Mouse (Mus musculus) heart, embryonic 16.5 days (tissue): ENCODE measurements around the gene Sptlc2. TPM values are rescaled to one million over a fixed set of nuclear protein-coding genes. Genes with fewer than 3 reads are reported as not detected.

ENCODE experiments used
- ATAC-seq: fragments of 200-750 bp; cut with Nextera tagmentation; replicated peaks from 2 replicates; pipeline ENCODE4 v1.8.0; 2017; ENCODE audit warnings: moderate number of reproducible peaks; ENCODE audit not compliant: insufficient read depth, low FRiP score; ENCODE audit errors: extremely low read depth
- H3K27ac ChIP-seq: fragments of 300-500 bp; sonication (generic); 2 replicates; pipeline ENCODE4 v1.5.1; 2014; ENCODE audit warnings: mild to moderate bottlenecking, low read length, control low read depth, moderate library complexity
- H3K27me3 ChIP-seq: fragments of 300-500 bp; sonication (generic); 2 replicates; pipeline ENCODE4 v1.6.1; 2014; ENCODE audit warnings: low read length, mixed read lengths; ENCODE audit not compliant: control insufficient read depth, insufficient read depth
- H3K36me3 ChIP-seq: fragments of 300-500 bp; sonication (generic); 2 replicates; pipeline ENCODE4 v1.6.1; 2014; ENCODE audit not compliant: control insufficient read depth, insufficient read depth
- H3K4me1 ChIP-seq: fragments of 300-500 bp; sonication (generic); 2 replicates; pipeline ENCODE4 v1.6.1; 2014; ENCODE audit warnings: low read length, mixed read lengths; ENCODE audit not compliant: control insufficient read depth, insufficient read depth
- H3K4me2 ChIP-seq: fragments of 300-500 bp; sonication (generic); 2 replicates; pipeline ENCODE4 v1.6.1; 2014; ENCODE audit warnings: low read depth, mild to moderate bottlenecking, control low read depth, low read length
- H3K4me3 ChIP-seq: fragments of 300-500 bp; sonication (generic); 2 replicates; pipeline ENCODE4 v1.5.1; 2014; ENCODE audit warnings: mild to moderate bottlenecking, control low read depth, low read length
- H3K9ac ChIP-seq: fragments of 300-500 bp; sonication (generic); 2 replicates; pipeline ENCODE4 v1.6.1; 2014; ENCODE audit warnings: low read length, control low read depth
- H3K9me3 ChIP-seq: fragments of 300-500 bp; sonication (generic); replicated peaks from 2 replicates; pipeline ENCODE4 v1.6.1; 2016; ENCODE audit warnings: low read length; ENCODE audit not compliant: control insufficient read depth
- WGBS: fragments of 180-500 bp; shearing (Covaris S2); extraction: QIAGEN DNeasy Blood & Tissue Kit; methylation state at CpG from one replicate; pipeline ENCODE4 v1.1.7; 2014; 5-methylcytosine and 5-hydroxymethylcytosine counted together
- polyA plus RNA-seq: library from polyadenylated mRNA; unstranded; fragments of >200 nt; fragmentation: Nextera tagmentation; extraction: Ambion mirVana; gene quantifications from 2 replicates; pipeline ENCODE4 v1.2.1, GENCODE M21; 2015

The Sptlc2 gene
- polyA plus RNA-seq, 1 experiment from 2014 or later: 69.8 TPM

GRCm38 (mm10) chr12:87387171-87388121, 709 bp downstream of the Sptlc2 start:
- Histone ChIP-seq H3K4me3 (peak overlapping the region; percentile 99), H3K27ac (peak overlapping the region; percentile 92), H3K4me1 (peaks cover 9% of the 10 kb centered on the region; the same call in 1 of the 2 replicates), H3K9ac (peak overlapping the region; percentile 98), H3K27me3 (no peaks in the 10 kb centered on the region), H3K36me3 (no peaks in the 10 kb centered on the region), H3K9me3 (no peaks in the 10 kb centered on the region), H3K4me2 (peak overlapping the region; percentile 96)
- ATAC-seq: peak; percentile 46
- WGBS: under 1% methylated on average over 58 of the region's 65 CpGs

- Histone ChIP-seq H3K4me2 (no peak overlapping the region), H3K27ac (no peak overlapping the region), H3K9ac (no peak overlapping the region), H3K36me3 (no peaks in the 10 kb centered on the region), H3K4me3 (no peak overlapping the region), H3K4me1 (peaks cover 22% of the 10 kb centered on the region), H3K27me3 (no peaks in the 10 kb centered on the region), H3K9me3 (no peaks in the 10 kb centered on the region)
- 86% methylated on average over 3 of the region's 3 CpGs for WGBS
- no peak for ATAC-seq
Measured at GRCm38 (mm10) chr12:87385051-87385450, 3.1 kb downstream of the Sptlc2 start.

GRCm38 (mm10) chr12:87381380-87381682, 6.8 kb downstream of the Sptlc2 start:
- no peaks in the 10 kb centered on the region for H3K9me3 ChIP-seq
- no peaks in the 10 kb centered on the region for H3K27me3 ChIP-seq
- no peak overlapping the region for H3K4me2 ChIP-seq
- H3K9ac ChIP-seq: no peak overlapping the region
- ATAC-seq: no peak; the same call in 1 of the 2 replicates
- WGBS: 19% methylated on average over 2 of the region's 2 CpGs
- H3K27ac ChIP-seq: no peak overlapping the region
- H3K4me3 ChIP-seq: no peak overlapping the region
- no peaks in the 10 kb centered on the region for H3K36me3 ChIP-seq
- H3K4me1 ChIP-seq: peaks cover 17% of the 10 kb centered on the region

- no peak overlapping the region for H3K9ac ChIP-seq
- WGBS: 62% methylated on average over 10 of the region's 10 CpGs
- H3K27ac ChIP-seq: peak overlapping the region; percentile 20; the same call in 1 of the 2 replicates
- H3K9me3 ChIP-seq: no peaks in the 10 kb centered on the region
- no peak overlapping the region for H3K4me2 ChIP-seq
- H3K4me1 ChIP-seq: peaks cover 15% of the 10 kb centered on the region
- ATAC-seq: no peak
- no peaks in the 10 kb centered on the region for H3K36me3 ChIP-seq
- no peak overlapping the region for H3K4me3 ChIP-seq
- no peaks in the 10 kb centered on the region for H3K27me3 ChIP-seq
Measured at GRCm38 (mm10) chr12:87380586-87381379, 7.4 kb downstream of the Sptlc2 start.

- H3K4me3 ChIP-seq: no peak overlapping the region
- no peak overlapping the region for H3K4me2 ChIP-seq
- H3K4me1 ChIP-seq: peaks cover 15% of the 10 kb centered on the region
- no peaks in the 10 kb centered on the region for H3K27me3 ChIP-seq
- no peaks in the 10 kb centered on the region for H3K36me3 ChIP-seq
- H3K27ac ChIP-seq: no peak overlapping the region
- WGBS: 80% methylated on average over 2 of the region's 2 CpGs
- no peak overlapping the region for H3K9ac ChIP-seq
- H3K9me3 ChIP-seq: no peaks in the 10 kb centered on the region
- ATAC-seq: no peak
Measured at GRCm38 (mm10) chr12:87379496-87379895, 8.7 kb downstream of the Sptlc2 start.

- H3K9ac ChIP-seq: no peak overlapping the region
- H3K4me3 ChIP-seq: no peak overlapping the region
- 86% methylated on average over 6 of the region's 6 CpGs for WGBS
- H3K4me1 ChIP-seq: 0 out of 2 replicates have a peak, but pooled peaks cover 2% of the 10 kb centered on the region
- H3K9me3 ChIP-seq: no peaks in the 10 kb centered on the region
- no peak overlapping the region for H3K27ac ChIP-seq
- no peak overlapping the region for H3K4me2 ChIP-seq
- H3K27me3 ChIP-seq: no peaks in the 10 kb centered on the region
- ATAC-seq: no peak
- no peaks in the 10 kb centered on the region for H3K36me3 ChIP-seq
Measured at GRCm38 (mm10) chr12:87374159-87374558, 14.0 kb downstream of the Sptlc2 start.

GRCm38 (mm10) chr12:87369319-87369718, 18.8 kb downstream of the Sptlc2 start:
- no peak overlapping the region for H3K4me3 ChIP-seq
- H3K9ac ChIP-seq: no peak overlapping the region
- no peaks in the 10 kb centered on the region for H3K9me3 ChIP-seq
- no peaks in the 10 kb centered on the region for H3K27me3 ChIP-seq
- H3K4me1 ChIP-seq: no peaks in the 10 kb centered on the region
- H3K27ac ChIP-seq: no peak overlapping the region
- WGBS: 81% methylated on average over 2 of the region's 2 CpGs
- peaks cover 19% of the 10 kb centered on the region; the same call in 1 of the 2 replicates for H3K36me3 ChIP-seq
- H3K4me2 ChIP-seq: no peak overlapping the region
- ATAC-seq: no peak

GRCm38 (mm10) chr12:87368092-87368491, 20.1 kb downstream of the Sptlc2 start:
- no peak overlapping the region for H3K4me2 ChIP-seq
- 0 out of 2 replicates have a peak, but pooled peaks cover 4% of the 10 kb centered on the region for H3K4me1 ChIP-seq
- H3K36me3 ChIP-seq: peaks cover 19% of the 10 kb centered on the region; the same call in 1 of the 2 replicates
- H3K27me3 ChIP-seq: no peaks in the 10 kb centered on the region
- no peak overlapping the region for H3K9ac ChIP-seq
- ATAC-seq: no peak
- no peak overlapping the region for H3K4me3 ChIP-seq
- no peaks in the 10 kb centered on the region for H3K9me3 ChIP-seq
- H3K27ac ChIP-seq: no peak overlapping the region

- no peaks in the 10 kb centered on the region for H3K9me3 ChIP-seq
- H3K36me3 ChIP-seq: peaks cover 21% of the 10 kb centered on the region
- H3K4me3 ChIP-seq: no peak overlapping the region
- H3K4me1 ChIP-seq: peaks cover 11% of the 10 kb centered on the region; the same call in 1 of the 2 replicates
- no peak overlapping the region for H3K9ac ChIP-seq
- ATAC-seq: no peak
- 74% methylated on average over 9 of the region's 9 CpGs for WGBS
- no peak overlapping the region for H3K4me2 ChIP-seq
- no peaks in the 10 kb centered on the region for H3K27me3 ChIP-seq
- H3K27ac ChIP-seq: no peak overlapping the region
Measured at GRCm38 (mm10) chr12:87365676-87366075, 22.5 kb downstream of the Sptlc2 start.
